Mouse (Mus musculus) A20 (cell line): Measurements from ENCODE around the gene Fam227b.
A peak's percentile ranks its signal among the peaks of the same experiment; 100 is the strongest.

Source experiments
- DNase-seq: peaks from one replicate; pipeline ENCODE4 v3.0.0-alpha.2; 2011; ENCODE audit warnings: low read depth, low spot score

Fam227b gene

DNA sequence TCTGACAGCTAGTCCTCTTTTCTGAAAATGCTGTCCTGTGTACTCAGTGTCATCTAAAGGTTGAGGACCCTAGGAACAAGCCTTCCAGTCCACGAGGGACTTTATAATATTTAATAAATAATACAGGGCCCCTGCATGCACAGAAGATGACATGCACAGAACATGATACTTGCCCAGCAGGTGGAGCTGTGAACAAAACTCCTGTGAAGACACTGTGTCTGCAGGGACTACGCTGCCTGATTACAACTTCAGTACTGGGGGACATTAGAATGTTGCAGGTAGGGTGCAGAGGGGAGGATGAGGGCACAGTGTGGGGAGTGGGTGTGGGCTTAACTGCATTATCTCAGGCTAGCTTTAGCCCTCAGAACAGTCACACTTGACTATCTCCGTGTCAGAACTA is 145.7 kb downstream of the Fam227b start:
- DNase-seq: peak; percentile 55

DNA sequence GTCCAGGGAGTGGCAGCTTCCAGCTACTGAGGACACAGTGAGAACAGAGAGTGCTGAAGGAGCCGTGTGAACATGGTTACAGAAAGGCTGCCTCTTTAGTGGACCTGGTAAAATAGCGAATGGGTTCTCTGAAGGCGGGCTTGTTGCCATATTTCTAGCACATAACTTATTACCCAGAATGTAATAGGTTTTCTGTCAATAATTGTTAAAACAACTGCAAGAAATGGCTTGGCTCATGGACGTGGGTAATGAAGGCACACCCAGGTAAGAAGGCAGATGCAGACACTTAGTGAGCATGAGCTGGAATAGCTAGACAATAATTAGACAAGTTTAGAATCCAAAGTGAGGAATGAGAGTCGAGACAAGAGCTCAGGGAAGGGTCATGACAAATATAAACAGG is 149.5 kb downstream of the Fam227b start:
- DNase-seq: no peak

DNA sequence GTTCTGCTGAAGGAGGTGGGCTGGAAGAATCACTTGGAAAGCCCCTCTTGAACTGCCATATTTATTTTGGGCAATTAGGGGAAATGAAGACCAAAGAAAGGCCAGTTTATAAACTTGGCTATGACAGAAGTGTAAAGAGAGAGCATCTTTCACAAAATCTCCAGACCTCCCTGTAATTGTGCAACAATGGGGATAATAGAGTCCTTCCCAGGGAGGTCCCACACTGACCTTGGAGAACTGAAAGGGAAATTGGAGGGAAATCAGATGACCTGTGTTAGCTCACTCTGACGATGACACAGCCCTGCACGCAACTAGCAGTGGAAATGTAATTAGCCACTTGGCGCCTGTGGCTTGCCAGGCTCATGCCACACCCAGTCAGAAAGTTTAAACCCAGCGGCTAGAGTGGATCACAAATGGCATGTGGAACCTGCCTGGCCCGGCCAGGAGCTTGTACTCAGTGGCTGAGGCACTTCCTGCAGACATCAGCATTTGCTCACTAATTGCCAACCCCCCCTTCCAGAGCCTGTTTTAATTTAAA is 175.9 kb downstream of the Fam227b start:
- no peak for DNase-seq

DNA sequence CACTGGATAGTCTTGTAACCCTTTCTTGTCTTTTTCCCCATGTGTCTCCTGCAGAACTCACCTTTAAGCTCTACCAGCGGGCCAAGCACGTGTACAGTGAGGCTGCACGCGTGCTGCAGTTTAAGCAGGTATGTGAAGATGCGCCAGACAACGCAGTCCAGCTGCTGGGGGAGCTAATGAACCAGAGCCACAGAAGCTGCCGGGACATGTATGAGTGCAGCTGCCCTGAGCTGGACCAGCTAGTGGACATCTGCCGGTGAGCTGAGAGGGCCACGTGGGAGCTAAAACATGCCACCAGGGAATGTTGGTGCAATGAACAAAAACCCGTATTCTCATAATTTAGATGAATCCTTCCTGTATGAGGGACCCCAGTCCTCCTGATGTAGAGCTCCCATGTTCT is 176.6 kb downstream of the Fam227b start:
- no peak for DNase-seq

DNA sequence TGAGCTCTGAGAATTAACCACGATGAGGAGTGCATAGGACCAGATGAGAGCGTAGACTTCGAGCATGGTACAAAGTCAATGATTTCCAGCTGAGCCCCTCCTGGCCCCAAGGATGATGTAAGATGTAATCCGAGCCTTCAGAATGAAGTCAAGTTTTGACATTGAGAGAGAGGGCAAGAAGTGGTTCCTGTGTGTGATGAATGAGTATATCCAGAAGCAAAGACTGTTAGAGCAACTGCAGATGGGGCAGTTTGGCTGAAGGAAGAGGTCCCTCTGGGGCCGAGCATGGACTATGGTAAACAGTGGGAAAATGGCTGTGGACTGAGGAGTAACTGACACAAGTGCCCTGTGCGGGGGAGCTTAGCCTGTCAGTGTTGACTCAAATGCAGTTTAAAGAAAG is 178.6 kb downstream of the Fam227b start:
- DNase-seq: no peak

DNA sequence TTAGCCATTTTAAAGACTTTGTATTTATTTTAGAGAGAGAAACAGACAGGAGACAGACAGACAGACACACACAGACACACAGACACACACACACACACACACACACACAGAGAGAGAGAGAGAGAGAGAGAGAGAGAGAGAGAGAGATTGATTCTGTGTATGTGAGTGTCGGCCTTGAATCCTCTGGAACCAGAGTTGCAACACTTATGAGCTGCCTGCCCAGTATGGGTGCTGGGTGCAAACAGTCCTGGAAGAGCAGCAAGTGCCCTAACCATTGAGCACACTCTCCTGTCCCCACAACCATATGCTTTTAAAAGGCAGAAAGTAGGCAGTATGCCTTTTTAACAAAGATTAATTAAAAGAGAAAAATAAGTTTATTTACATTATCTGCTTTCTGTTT is 183.0 kb downstream of the Fam227b start:
- no peak for DNase-seq

DNA sequence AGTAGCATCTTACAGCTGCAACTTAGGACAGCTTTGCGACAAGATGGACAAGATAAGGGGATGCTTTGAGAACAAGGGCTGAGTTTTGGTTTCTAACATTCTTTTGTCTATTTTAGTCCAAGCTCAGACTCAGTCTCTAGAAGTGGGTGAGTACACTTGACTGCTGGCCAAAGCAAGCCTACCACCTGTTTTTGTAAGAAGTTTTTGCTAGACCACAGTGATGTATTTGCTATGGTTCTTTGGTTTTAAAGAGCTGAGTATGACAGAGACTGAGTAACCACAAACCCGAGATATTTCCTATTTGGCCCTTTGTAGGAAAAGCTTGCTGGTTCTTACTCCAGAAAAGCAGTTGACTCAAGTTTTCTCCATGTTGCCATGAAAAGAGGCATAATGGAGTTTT is 203.6 kb downstream of the Fam227b start:
- DNase-seq: no peak

DNA sequence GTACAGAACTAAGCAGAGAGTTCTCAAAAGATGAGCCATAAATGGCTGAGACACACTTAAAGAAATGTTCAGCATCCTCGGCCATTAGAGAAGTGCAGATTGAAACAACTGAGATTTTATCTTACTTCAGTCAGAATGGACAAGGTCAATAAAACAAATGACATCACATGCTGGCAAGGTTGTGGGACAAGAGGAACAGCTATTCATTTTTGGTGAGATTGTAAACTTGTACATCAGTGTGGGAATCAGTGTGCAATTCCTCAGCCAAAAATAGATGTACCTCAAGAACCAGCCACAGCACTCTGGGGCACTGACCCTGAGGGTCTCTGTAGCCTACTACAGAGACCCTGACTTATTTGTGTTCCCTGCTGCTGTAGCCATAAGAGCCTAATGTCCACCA is 208.5 kb downstream of the Fam227b start:
- no peak for DNase-seq

DNA sequence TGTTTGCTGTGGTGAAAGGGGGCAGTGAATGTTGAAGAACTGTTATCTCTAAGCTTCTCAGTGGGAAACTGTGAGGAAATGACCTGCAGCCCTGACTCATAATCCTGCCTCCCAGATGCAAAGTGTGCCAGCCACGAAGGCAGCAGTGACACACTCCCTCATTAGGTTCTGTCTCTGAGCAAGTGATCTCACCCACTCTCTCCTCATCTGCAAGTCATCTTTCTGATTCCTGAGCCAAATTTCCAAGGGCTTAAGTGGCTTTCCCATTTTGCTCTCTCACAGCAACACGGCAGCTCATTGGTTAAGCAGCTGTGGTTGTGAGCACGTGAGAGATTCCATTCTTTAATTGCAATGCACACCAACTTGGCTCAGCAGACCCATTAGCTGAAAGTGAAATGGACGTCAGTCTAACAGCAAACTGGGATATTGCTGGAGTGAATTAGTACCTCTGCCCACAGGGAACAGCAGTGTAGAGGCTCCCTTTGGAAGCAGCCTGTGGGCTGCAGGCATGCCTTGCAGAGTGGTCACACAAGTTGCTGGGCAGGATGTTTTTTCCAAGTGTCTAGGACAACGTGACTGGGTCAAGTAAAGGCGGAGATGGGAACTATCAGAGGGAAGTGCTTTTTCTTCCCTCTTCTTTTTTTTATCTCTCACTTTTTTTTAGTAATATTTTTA is 210.6 kb downstream of the Fam227b start:
- DNase-seq: no peak

DNA sequence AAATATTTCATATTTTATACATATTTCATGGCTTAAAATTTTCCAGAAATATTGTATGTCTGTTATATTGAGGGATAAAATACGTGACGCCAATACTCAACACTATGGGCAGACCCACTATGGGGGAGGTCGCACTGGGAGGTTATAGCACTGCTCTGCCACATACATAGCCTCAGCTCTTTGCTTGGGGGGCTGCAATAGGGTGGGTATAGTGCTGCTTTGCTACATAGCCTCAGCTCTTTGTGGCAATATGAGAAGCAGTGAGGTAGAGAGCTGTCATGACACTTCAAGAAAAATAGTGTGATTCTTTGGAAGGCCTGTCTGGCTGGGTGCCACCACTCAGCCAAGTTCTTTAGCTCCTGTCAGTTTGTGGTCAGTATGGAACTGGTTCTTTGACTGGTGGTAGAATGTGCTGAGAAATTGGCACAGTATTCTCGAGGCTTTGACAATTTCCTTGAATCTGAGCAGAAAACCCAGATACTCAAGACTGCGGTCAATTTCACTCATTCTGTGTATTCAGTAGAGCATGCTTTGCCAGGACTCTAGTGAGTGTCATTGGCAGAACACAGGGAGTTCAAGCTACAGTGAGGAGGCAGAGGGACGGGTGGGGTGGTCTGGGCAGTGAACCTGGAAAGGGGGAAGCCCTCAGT is 212.7 kb downstream of the Fam227b start:
- no peak for DNase-seq

DNA sequence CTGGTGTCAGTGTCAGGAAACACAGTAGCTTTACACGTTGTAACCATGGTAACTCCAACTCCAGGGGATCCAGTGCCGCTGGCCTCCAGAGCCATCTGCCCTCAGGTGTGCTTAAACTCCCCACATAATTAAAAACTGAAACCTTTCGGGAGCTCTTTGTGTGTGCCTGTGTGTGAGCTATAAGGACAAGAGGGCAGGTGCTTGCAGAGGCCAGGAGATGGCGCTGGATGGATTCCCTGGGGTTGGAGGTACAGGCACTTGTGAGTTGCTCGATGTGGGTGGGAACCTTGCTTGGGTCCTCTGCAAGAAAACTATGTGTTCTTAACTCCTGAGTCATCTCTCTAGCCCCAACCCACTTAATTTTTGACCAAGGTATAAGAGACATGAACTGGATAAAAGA is 215.4 kb downstream of the Fam227b start:
- peak; percentile 24 for DNase-seq

DNA sequence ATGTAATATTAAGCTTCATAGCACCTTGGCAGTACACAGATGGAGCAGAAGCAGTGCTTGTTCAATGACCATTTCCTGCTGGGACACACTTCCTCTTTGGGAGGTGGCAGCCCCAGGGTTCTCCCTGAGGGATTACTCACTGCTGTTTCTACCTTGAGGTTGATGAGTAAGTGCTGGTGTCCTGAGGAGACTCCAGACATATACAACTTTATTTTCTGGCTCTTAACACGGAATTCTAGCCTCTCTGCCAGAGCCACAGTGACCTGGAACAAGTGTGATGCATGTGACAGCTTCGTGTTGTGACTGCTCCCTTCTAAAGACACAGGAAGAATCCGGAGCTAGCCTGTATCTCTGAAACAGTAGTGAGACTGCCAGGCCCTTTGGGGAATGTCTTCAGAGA is 217.8 kb downstream of the Fam227b start:
- DNase-seq: no peak
